Mouse (Mus musculus) MEL (cell line): ENCODE data around the gene Arnt2. TPM values are rescaled to one million over a fixed set of nuclear protein-coding genes. Genes with fewer than 3 reads are reported as not detected.

ENCODE experiments used
- DNase-seq: peaks from one replicate; pipeline ENCODE4 v3.0.0; 2011; ENCODE audit warnings: low read depth, low spot score
- H3K27ac ChIP-seq: 2 replicates; pipeline ENCODE4 v1.5.1; 2012; ENCODE audit warnings: low read depth, mild to moderate bottlenecking, control low read depth, low read length, moderate library complexity; ENCODE audit not compliant: control insufficient read depth
- H3K27me3 ChIP-seq, 2 experiments: fragments of 150-350 bp in 1 of 2; sonication (generic) in 1 of 2; 2 replicates each; pipeline ENCODE4 v1.6.1; 2012; ENCODE audit warnings: low read length in 2 of 2, mild to moderate bottlenecking in 2 of 2, improper control_type of control experiment in 1 of 2, moderate library complexity in 1 of 2; ENCODE audit not compliant: insufficient read depth in 2 of 2, control insufficient read depth in 1 of 2
- H3K36me3 ChIP-seq, 2 experiments: 2 replicates each; pipeline ENCODE4 v1.6.1; 2012 to 2014; ENCODE audit warnings: low read length in 2 of 2, improper control_type of control experiment in 1 of 2, inconsistent platforms in 1 of 2, mild to moderate bottlenecking in 1 of 2; ENCODE audit not compliant: insufficient read depth in 2 of 2, control insufficient read depth in 1 of 2
- H3K4me1 ChIP-seq, 2 experiments: fragments of 150-350 bp in 1 of 2; sonication (generic) in 1 of 2; 2 replicates each; pipeline ENCODE4 v1.6.1; 2012; ENCODE audit warnings: low read length in 2 of 2, improper control_type of control experiment in 1 of 2, mild to moderate bottlenecking in 1 of 2; ENCODE audit not compliant: insufficient read depth in 2 of 2, control insufficient read depth in 1 of 2
- H3K4me3 ChIP-seq, 2 experiments: fragments of 150-350 bp in 1 of 2; sonication (generic) in 1 of 2; 2 replicates each; pipeline ENCODE4 v1.5.1; 2012; ENCODE audit warnings: low read depth in 2 of 2, low read length in 2 of 2, mild to moderate bottlenecking in 2 of 2, moderate library complexity in 2 of 2, control low read depth in 1 of 2, improper control_type of control experiment in 1 of 2; ENCODE audit not compliant: control insufficient read depth in 1 of 2, insufficient read depth in 1 of 2
- H3K79me2 ChIP-seq: 2 replicates; pipeline ENCODE4 v1.6.1; 2012; ENCODE audit warnings: mild to moderate bottlenecking, low read length, moderate library complexity; ENCODE audit not compliant: control insufficient read depth, poor library complexity, insufficient read depth
- H3K9ac ChIP-seq: 2 replicates; pipeline ENCODE4 v1.6.1; 2012; ENCODE audit warnings: low read depth, mild to moderate bottlenecking, control low read depth, low read length, moderate library complexity; ENCODE audit not compliant: control insufficient read depth, poor library complexity, severe bottlenecking
- H3K9me3 ChIP-seq: fragments of 150-350 bp; sonication (generic); replicated peaks from 2 replicates; pipeline ENCODE4 v1.6.1; 2012; ENCODE audit warnings: mild to moderate bottlenecking, low read length, improper control_type of control experiment, moderate library complexity; ENCODE audit not compliant: insufficient read depth
- CHD2 ChIP-seq: IDR thresholded peaks from 2 replicates; pipeline ENCODE4 v1.6.1; 2011; ENCODE audit warnings: low read length, improper control_type of control experiment
- MAFK ChIP-seq: IDR thresholded peaks from 2 replicates; pipeline ENCODE4 v1.6.1; 2011; ENCODE audit warnings: low read depth, mild to moderate bottlenecking, low read length, improper control_type of control experiment, borderline replicate concordance
- MAZ ChIP-seq: IDR thresholded peaks from 2 replicates; pipeline ENCODE4 v1.6.1; 2012; ENCODE audit warnings: low read depth, mild to moderate bottlenecking, inconsistent platforms, low read length, improper control_type of control experiment
- MEF2A ChIP-seq: IDR thresholded peaks from 2 replicates; pipeline ENCODE4 v1.6.1; 2014; ENCODE audit warnings: low read depth, mild to moderate bottlenecking, inconsistent platforms, low read length, improper control_type of control experiment; ENCODE audit not compliant: poor library complexity, insufficient replicate concordance, severe bottlenecking; ENCODE audit errors: extremely low read depth
- MXI1 ChIP-seq: IDR thresholded peaks from 2 replicates; pipeline ENCODE4 v1.6.1; 2011; ENCODE audit warnings: mild to moderate bottlenecking, low read depth, low read length, improper control_type of control experiment
- MYB ChIP-seq: IDR thresholded peaks from 2 replicates; pipeline ENCODE4 v1.6.1; 2011; ENCODE audit warnings: mild to moderate bottlenecking, low read depth, low read length, improper control_type of control experiment
- NELFE ChIP-seq: IDR thresholded peaks from 2 replicates; pipeline ENCODE4 v1.6.1; 2011; ENCODE audit warnings: low read depth, low read length, improper control_type of control experiment
- NRF1 ChIP-seq: IDR thresholded peaks from 2 replicates; pipeline ENCODE4 v1.6.1; 2014; ENCODE audit warnings: low read depth, mild to moderate bottlenecking, inconsistent platforms, low read length, improper control_type of control experiment, moderate library complexity; ENCODE audit not compliant: poor library complexity, insufficient read depth, severe bottlenecking
- POLR2A ChIP-seq, 2 experiments: IDR thresholded peaks; 2 replicates each; pipeline ENCODE4 v1.6.1; 2011 to 2012; ENCODE audit warnings: low read length in 2 of 2, mild to moderate bottlenecking in 2 of 2, control low read depth in 1 of 2, improper control_type of control experiment in 1 of 2, low read depth in 1 of 2, moderate library complexity in 1 of 2; ENCODE audit not compliant: control insufficient read depth in 1 of 2, insufficient read depth in 1 of 2, poor library complexity in 1 of 2
- POLR2AphosphoS2 ChIP-seq: IDR thresholded peaks from 2 replicates; pipeline ENCODE4 v1.6.1; 2011; ENCODE audit warnings: low read length, improper control_type of control experiment
- POLR2AphosphoS5 ChIP-seq: IDR thresholded peaks from 2 replicates; pipeline ENCODE4 v1.6.1; 2012; ENCODE audit warnings: low read depth, borderline replicate concordance, mild to moderate bottlenecking, inconsistent platforms, low read length, moderate library complexity, mixed read lengths
- RAD21 ChIP-seq: IDR thresholded peaks from 2 replicates; pipeline ENCODE4 v1.6.1; 2011; ENCODE audit warnings: mild to moderate bottlenecking, low read depth, low read length, improper control_type of control experiment
- RCOR1 ChIP-seq: IDR thresholded peaks from 2 replicates; pipeline ENCODE4 v1.6.1; 2012; ENCODE audit warnings: low read depth, mild to moderate bottlenecking, inconsistent platforms, low read length, improper control_type of control experiment
- TAL1 ChIP-seq: IDR thresholded peaks from 2 replicates; pipeline ENCODE4 v1.6.1; 2012; ENCODE audit warnings: mild to moderate bottlenecking, inconsistent platforms, low read length, moderate library complexity, mixed read lengths
- TBP ChIP-seq: IDR thresholded peaks from 2 replicates; pipeline ENCODE4 v1.8.0; 2011; ENCODE audit warnings: low read depth, low read length, improper control_type of control experiment
- UBTF ChIP-seq: IDR thresholded peaks from 2 replicates; pipeline ENCODE4 v1.6.1; 2012; ENCODE audit warnings: low read depth, mild to moderate bottlenecking, inconsistent platforms, low read length, improper control_type of control experiment, moderate library complexity, borderline replicate concordance; ENCODE audit not compliant: insufficient read depth
- USF1 ChIP-seq: IDR thresholded peaks from 2 replicates; pipeline ENCODE4 v1.6.1; 2014; ENCODE audit warnings: low read depth, mild to moderate bottlenecking, inconsistent platforms, low read length, improper control_type of control experiment, moderate library complexity
- ZMIZ1 ChIP-seq: IDR thresholded peaks from 2 replicates; pipeline ENCODE4 v1.6.1; 2012; ENCODE audit warnings: low read depth, mild to moderate bottlenecking, inconsistent platforms, low read length, improper control_type of control experiment, moderate library complexity
- ZNF384 ChIP-seq: IDR thresholded peaks from 2 replicates; pipeline ENCODE4 v1.6.1; 2012; ENCODE audit warnings: low read depth, mild to moderate bottlenecking, inconsistent platforms, low read length, improper control_type of control experiment
- polyA plus RNA-seq, 2 experiments: library from polyadenylated mRNA; stranded (reverse) in 1 of 2; unstranded in 1 of 2; fragments of >175 nt in 1 of 2; fragments of >200 nt in 1 of 2; gene quantifications; 2 replicates each; pipeline versions ENCODE4 v1.2.1 to v1.2.4; 2012; ENCODE audit warnings: low replicate concordance in 2 of 2, low read depth in 1 of 2; ENCODE audit not compliant: insufficient read length in 2 of 2, insufficient read depth in 1 of 2, missing spikeins in 1 of 2
- total RNA-seq: library from RNA; depleted of rRNA; stranded (reverse); fragments of 300-350 nt; gene quantifications from 2 replicates; pipeline ENCODE4 v1.2.3, GENCODE M21; 2012

Gene Arnt2
- total and polyA plus RNA-seq, 3 experiments, result not detected

DNA sequence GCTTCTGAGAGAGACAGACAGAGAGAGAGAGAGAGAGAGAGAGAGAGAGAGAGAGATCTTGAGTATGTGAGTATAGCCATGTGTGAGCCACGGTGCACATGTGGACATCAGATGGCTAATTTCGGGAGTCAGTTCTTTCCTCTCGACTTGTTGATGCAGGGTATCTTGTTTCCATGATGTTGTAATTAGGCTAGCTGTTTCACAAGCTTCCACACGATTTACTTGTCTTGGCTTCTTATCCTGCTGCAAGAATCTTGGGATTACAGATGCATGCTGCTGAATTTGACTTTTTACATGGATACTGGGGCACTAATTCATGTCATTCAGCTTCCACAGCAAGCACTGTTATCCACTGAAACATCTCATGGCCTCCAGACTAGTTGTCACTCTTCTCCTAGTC lies 178.6 kb downstream of the Arnt2 start:
- no peak overlapping the region for H3K27ac ChIP-seq
- H3K36me3 ChIP-seq, result no peaks in the 10 kb centered on the region
- no peaks in the 10 kb centered on the region for H3K79me2 ChIP-seq
- no peak overlapping the region for H3K9ac ChIP-seq
- no peaks in the 10 kb centered on the region for H3K4me1 ChIP-seq
- no peaks in the 10 kb centered on the region for H3K9me3 ChIP-seq
- no peak for TF ChIP-seq POLR2A (IDR thresholded peaks at IDR 0.05; ENCODE audit: control insufficient read depth in 1 of 2, insufficient read depth in 1 of 2, low read depth in 1 of 2, low read length in 2 of 2, poor library complexity in 1 of 2)
- no peak for TF ChIP-seq USF1
- no peak for TF ChIP-seq POLR2AphosphoS5
- no peak for TF ChIP-seq TBP
- TF ChIP-seq MEF2A, result no peak
- TF ChIP-seq RCOR1, result no peak
- no peak for TF ChIP-seq TAL1
- TF ChIP-seq UBTF, result no peak
- TF ChIP-seq MYB, result no peak
- TF ChIP-seq ZMIZ1, result no peak
- no peak for DNase-seq
- no peaks in the 10 kb centered on the region for H3K27me3 ChIP-seq
- no peak overlapping the region for H3K4me3 ChIP-seq

DNA sequence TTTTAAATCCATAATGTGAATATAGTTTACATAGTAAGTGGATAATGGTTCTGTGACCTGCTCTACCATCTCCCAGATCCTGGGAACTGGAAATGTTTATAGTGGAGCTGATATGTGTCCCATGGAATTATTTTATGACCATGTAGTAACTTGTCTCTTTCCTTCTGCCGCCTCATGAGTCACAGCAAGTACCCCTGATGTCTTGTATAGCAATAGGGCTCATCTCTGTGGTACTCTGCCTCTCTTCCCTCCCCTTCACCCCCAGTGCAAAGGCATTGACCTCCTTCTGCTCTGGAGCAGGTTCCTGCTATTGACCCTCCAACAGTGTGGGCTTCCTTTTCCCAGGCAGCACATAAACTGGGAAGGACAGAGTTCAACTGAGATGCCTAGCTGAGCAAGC lies 182.3 kb downstream of the Arnt2 start:
- H3K9ac ChIP-seq, result no peak overlapping the region
- no peak overlapping the region for H3K27ac ChIP-seq
- no peak overlapping the region for H3K4me3 ChIP-seq
- no peak for TF ChIP-seq POLR2AphosphoS2
- no peak for TF ChIP-seq NRF1
- TF ChIP-seq MXI1, result no peak
- TF ChIP-seq USF1, result no peak
- no peak for TF ChIP-seq NELFE
- no peak for TF ChIP-seq MAZ
- TF ChIP-seq RAD21, result no peak
- no peak for TF ChIP-seq CHD2
- TF ChIP-seq POLR2A (IDR thresholded peaks at IDR 0.05; ENCODE audit: control insufficient read depth in 1 of 2, insufficient read depth in 1 of 2, low read depth in 1 of 2, low read length in 2 of 2, poor library complexity in 1 of 2), result no peak
- no peak for TF ChIP-seq MAFK
- no peak for TF ChIP-seq ZNF384
- TF ChIP-seq, all 39 proteins: peak for 0
- H3K27me3 ChIP-seq, result no peaks in the 10 kb centered on the region
- no peaks in the 10 kb centered on the region for H3K4me1 ChIP-seq
- no peaks in the 10 kb centered on the region for H3K79me2 ChIP-seq
- H3K9me3 ChIP-seq, result no peaks in the 10 kb centered on the region
- H3K36me3 ChIP-seq, result no peaks in the 10 kb centered on the region
- DNase-seq, result no peak
